Mouse (Mus musculus) gastrocnemius, postnatal 25 days (tissue): ENCODE measurements around the gene Prrxl1. TPM values are rescaled to one million over a fixed set of nuclear protein-coding genes. Genes with fewer than 3 reads are reported as not detected.

ENCODE experiments used
- total RNA-seq, 2 experiments: library from RNA; stranded (reverse); gene quantifications; 1 replicate in 1 of 2; 2 replicates in 1 of 2; pipeline ENCODE4 v1.2.3; 2021

Prrxl1 gene
- total RNA-seq, 2 experiments from 2014 or later: not detected

Other genes with a start within 250 kb of the Prrxl1 start
- not detected for gene 1700024G13Rik, start 211.0 kb upstream of the Prrxl1 start, total RNA-seq
- not detected for gene Slc18a3, start 134.6 kb upstream of the Prrxl1 start, total RNA-seq
- gene Chat, start 133.4 kb upstream of the Prrxl1 start, total RNA-seq: not detected
- gene Ercc6, start 85.9 kb upstream of the Prrxl1 start, total RNA-seq: 1 to 10 TPM; 3.8 to 4.0 TPM
- gene 3425401B19Rik, start 85.9 kb downstream of the Prrxl1 start, total RNA-seq: 100 to 1,000 TPM; 269 to 303 TPM
- not detected for gene Tmem273, start 186.6 kb downstream of the Prrxl1 start, total RNA-seq
- gene Fam170b, start 234.6 kb downstream of the Prrxl1 start, total RNA-seq: not detected